Mouse (Mus musculus) forebrain, embryonic 10.5 days (tissue): ENCODE results near the gene Pogz. TPM values are rescaled to one million over a fixed set of nuclear protein-coding genes. Genes with fewer than 3 reads are reported as not detected.

Experiments
- DNase-seq: peaks from one replicate; pipeline ENCODE4 v3.0.0-alpha.2; 2017; ENCODE audit warnings: low spot score; ENCODE audit errors: extremely low spot score
- H3K27ac ChIP-seq: fragments of 300-500 bp; sonication (generic); 2 replicates; pipeline ENCODE4 v1.5.1; 2016; ENCODE audit warnings: mild to moderate bottlenecking
- H3K27me3 ChIP-seq: fragments of 300-500 bp; sonication (generic); 2 replicates; pipeline ENCODE4 v1.6.1; 2016; ENCODE audit warnings: mild to moderate bottlenecking; ENCODE audit not compliant: poor library complexity, severe bottlenecking
- H3K36me3 ChIP-seq: fragments of 300-500 bp; sonication (generic); replicated peaks from 2 replicates; pipeline ENCODE4 v1.6.1; 2016; ENCODE audit warnings: mild to moderate bottlenecking, moderate library complexity
- H3K4me1 ChIP-seq: fragments of 300-500 bp; sonication (generic); 2 replicates; pipeline ENCODE4 v1.6.1; 2016
- H3K4me3 ChIP-seq: fragments of 300-500 bp; sonication (generic); 2 replicates; pipeline ENCODE4 v1.5.1; 2016; ENCODE audit warnings: mild to moderate bottlenecking, moderate library complexity
- H3K9me3 ChIP-seq: fragments of 300-500 bp; sonication (generic); 2 replicates; pipeline ENCODE4 v1.6.1; 2016; ENCODE audit warnings: mild to moderate bottlenecking, moderate library complexity
- WGBS: fragments of 180-500 bp; shearing (Covaris S2); methylation state at CpG from one replicate; pipeline ENCODE4 v1.1.7; 2016; 5-methylcytosine and 5-hydroxymethylcytosine counted together
- polyA plus RNA-seq: library from polyadenylated mRNA; unstranded; fragments of >200 nt; fragmentation: Nextera tagmentation; extraction: Ambion mirVana; gene quantifications from 2 replicates; pipeline ENCODE4 v1.2.1, GENCODE M21; 2016

Pogz gene
- polyA plus RNA-seq, 1 experiment from 2014 or later: 20.3 TPM

- Histone ChIP-seq H3K27me3 (no peaks in the 10 kb centered on the region), H3K4me3 (no peak overlapping the region), H3K4me1 (no peaks in the 10 kb centered on the region), H3K36me3 (no peaks in the 10 kb centered on the region), H3K9me3 (no peaks in the 10 kb centered on the region), H3K27ac (no peak overlapping the region)
- WGBS: 91% methylated on average over 4 of the region's 4 CpGs
- no peak for DNase-seq
Observed at GRCm38 (mm10) chr3:94814063-94814462, 23.3 kb upstream of the Pogz start.

GRCm38 (mm10) chr3:94814663-94815062 lies 22.7 kb upstream of the Pogz start:
- H3K9me3 ChIP-seq: no peaks in the 10 kb centered on the region
- H3K27me3 ChIP-seq: no peaks in the 10 kb centered on the region
- peaks cover 3% of the 10 kb centered on the region; the same call in 1 of the 2 replicates for H3K4me1 ChIP-seq
- WGBS: 86% methylated on average over 4 of the region's 4 CpGs
- no peak overlapping the region for H3K4me3 ChIP-seq
- DNase-seq: no peak
- no peaks in the 10 kb centered on the region for H3K36me3 ChIP-seq
- no peak overlapping the region for H3K27ac ChIP-seq

DNA sequence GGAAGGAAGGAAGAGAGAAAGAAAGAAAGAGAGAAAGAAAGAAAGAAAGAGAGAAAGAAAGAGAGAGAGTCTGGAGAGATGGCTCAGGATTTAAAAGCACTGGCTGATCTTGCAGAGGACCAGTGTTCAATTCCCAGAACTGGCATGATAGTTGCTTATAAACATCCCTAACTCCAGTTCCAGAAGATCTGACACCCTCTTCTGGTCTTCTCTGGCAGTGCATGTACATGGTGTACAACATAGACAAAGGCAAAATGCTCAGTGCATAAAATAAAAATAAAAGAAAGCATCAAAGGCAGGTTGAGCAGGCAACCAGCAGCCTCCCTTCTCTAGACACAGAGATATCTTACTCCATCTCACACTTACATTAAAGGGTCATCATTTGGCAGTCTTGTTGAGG lies 21.8 kb upstream of the Pogz start:
- H3K36me3 ChIP-seq: no peaks in the 10 kb centered on the region
- no peak overlapping the region for H3K27ac ChIP-seq
- no peaks in the 10 kb centered on the region for H3K27me3 ChIP-seq
- no peak overlapping the region for H3K4me3 ChIP-seq
- no peak for DNase-seq
- no peaks in the 10 kb centered on the region for H3K9me3 ChIP-seq
- H3K4me1 ChIP-seq: peaks cover 3% of the 10 kb centered on the region; the same call in 1 of the 2 replicates

DNA sequence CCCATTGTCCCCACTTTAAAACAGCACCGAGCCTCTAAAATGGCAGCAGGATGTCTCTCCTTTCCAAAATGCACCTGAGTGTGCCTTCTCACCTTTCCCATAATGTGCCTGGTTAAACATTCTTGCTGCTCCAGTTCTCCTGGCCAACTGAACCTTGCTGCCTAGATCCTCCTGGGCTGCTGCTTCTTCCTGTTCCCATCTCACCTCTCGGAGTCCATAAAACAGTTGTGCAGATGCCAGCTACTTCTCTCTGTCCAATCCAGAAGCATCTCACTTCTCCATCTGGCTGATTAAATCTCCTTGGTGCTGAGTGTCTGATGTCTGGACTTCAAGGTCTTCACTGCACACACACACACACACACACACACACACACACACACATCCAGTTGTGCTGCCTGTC lies 19.6 kb upstream of the Pogz start:
- no peaks in the 10 kb centered on the region for H3K36me3 ChIP-seq
- H3K27me3 ChIP-seq: no peaks in the 10 kb centered on the region
- H3K4me1 ChIP-seq: peaks cover 14% of the 10 kb centered on the region
- DNase-seq: no peak
- WGBS: 82% methylated on average over 2 of the region's 2 CpGs
- H3K27ac ChIP-seq: no peak overlapping the region
- no peaks in the 10 kb centered on the region for H3K9me3 ChIP-seq
- H3K4me3 ChIP-seq: no peak overlapping the region

DNA sequence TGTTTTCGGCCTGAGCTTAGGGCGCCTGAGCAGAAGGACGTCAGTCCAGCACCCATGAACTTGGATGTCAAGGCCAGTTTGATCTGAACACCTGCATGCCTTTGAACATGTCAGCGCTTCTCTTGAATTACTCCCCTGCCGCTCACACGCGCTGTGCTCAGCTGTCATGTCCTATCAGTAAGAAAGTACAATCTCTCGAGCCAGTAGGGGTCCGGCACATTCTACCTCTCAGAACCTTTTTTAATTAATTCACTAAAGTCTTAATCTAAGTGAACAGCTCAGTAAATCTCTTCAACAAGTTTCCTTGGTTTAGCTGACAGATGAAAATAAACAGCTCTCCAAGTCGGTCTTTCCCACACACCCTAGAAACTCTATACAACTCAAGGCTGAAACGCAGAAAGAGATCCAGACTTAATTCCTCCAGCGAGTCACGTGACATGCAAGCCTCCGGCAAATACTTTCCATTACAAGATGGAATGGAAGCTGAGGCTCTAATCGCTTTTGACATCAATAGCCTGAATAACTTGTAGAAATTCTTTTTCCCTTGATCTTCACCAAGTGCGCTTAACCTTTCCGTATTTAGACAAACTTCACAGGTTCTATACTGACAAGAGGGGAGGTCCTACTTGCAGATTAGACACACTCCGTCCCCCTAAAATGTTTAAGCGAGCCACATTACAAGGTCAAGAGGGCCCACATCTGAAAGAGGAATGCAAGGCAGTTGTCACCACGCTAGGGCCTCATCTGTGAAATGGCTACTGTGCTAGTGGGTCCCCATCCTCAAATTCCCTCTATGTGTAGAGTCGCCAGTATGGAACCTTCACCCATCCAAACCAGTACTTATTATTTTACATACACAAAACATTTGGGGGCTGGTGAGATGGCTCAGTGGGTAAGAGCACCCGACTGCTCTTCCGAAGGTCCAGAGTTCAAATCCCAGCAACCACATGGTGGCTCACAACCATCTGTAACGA lies 17.6 kb upstream of the Pogz start:
- H3K36me3 ChIP-seq: no peaks in the 10 kb centered on the region
- 77% methylated on average over 24 of the region's 24 CpGs for WGBS
- H3K4me1 ChIP-seq: peaks cover 14% of the 10 kb centered on the region
- H3K27ac ChIP-seq: no peak overlapping the region
- H3K9me3 ChIP-seq: peaks cover 2% of the 10 kb centered on the region; the same call in 1 of the 2 replicates
- no peak overlapping the region for H3K4me3 ChIP-seq
- no peaks in the 10 kb centered on the region for H3K27me3 ChIP-seq
- no peak for DNase-seq

DNA sequence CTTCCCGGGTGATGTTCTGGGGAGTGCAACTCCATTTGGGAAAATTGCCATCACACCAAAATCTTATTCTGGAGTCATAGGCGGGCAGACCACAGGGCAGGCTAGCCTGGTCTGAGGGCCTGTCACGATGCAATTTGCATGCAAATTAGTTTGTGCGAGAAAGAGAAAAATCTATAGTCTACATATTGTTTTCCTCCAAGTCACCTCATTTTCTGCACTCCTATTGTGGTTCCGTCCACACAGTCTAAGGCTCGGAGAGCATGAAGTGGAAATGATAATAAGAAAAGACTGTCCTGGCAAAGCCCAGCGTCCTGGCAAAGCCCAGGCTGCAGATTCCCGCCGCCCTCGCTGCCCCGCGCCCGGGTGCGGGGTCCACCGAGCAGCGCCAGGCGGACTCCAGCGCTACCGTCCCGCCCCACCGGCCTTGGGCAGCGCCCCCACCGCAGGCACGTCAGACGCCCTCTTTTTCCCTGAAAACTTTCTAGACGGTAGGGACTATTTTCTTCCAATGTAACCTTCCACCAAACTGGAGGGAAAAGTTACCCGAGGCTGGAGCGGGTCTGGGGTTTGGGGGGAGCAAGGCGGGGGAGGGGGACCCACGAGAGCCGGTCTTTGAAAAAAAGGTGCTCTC lies 16.2 kb upstream of the Pogz start:
- Histone ChIP-seq H3K27me3 (no peaks in the 10 kb centered on the region), H3K36me3 (no peaks in the 10 kb centered on the region), H3K27ac (peak overlapping the region; percentile 97), H3K4me1 (peaks cover 14% of the 10 kb centered on the region), H3K9me3 (peaks cover 2% of the 10 kb centered on the region; the same call in 1 of the 2 replicates), H3K4me3 (peak overlapping the region; percentile 74)
- 2% methylated on average over 31 of the region's 31 CpGs for WGBS
- DNase-seq: peak; percentile 68

GRCm38 (mm10) chr3:94822082-94822481 lies 15.3 kb upstream of the Pogz start:
- H3K27ac ChIP-seq: peak overlapping the region; percentile 97
- H3K4me3 ChIP-seq: peak overlapping the region; percentile 74
- WGBS: 90% methylated on average over 4 of the region's 4 CpGs
- H3K9me3 ChIP-seq: peaks cover 2% of the 10 kb centered on the region; the same call in 1 of the 2 replicates
- DNase-seq: no peak
- H3K36me3 ChIP-seq: no peaks in the 10 kb centered on the region
- no peaks in the 10 kb centered on the region for H3K27me3 ChIP-seq
- peaks cover 14% of the 10 kb centered on the region for H3K4me1 ChIP-seq

DNA sequence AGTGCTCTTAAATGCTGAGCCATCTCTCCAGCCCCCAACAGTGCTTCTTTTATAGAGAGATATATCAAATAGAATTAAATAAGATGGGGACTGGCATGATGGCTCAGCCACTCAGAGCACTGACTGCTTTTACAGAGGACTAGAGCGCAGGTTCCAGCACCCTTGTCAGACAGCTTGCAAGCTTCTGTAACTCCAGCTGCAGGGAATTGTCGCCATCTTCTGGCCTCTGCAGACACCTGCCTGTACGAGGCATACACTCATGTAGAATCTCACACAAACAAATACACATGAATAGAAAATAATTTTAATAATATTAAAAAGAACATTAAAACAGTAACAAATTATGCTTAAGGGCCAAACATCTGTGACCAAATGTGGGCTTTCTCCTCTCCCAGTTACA lies 13.3 kb upstream of the Pogz start:
- peaks cover 2% of the 10 kb centered on the region; the same call in 1 of the 2 replicates for H3K9me3 ChIP-seq
- 82% methylated on average over 3 of the region's 3 CpGs for WGBS
- no peaks in the 10 kb centered on the region for H3K27me3 ChIP-seq
- no peaks in the 10 kb centered on the region for H3K36me3 ChIP-seq
- H3K4me3 ChIP-seq: no peak overlapping the region
- no peak for DNase-seq
- H3K27ac ChIP-seq: no peak overlapping the region
- H3K4me1 ChIP-seq: peaks cover 14% of the 10 kb centered on the region

DNA sequence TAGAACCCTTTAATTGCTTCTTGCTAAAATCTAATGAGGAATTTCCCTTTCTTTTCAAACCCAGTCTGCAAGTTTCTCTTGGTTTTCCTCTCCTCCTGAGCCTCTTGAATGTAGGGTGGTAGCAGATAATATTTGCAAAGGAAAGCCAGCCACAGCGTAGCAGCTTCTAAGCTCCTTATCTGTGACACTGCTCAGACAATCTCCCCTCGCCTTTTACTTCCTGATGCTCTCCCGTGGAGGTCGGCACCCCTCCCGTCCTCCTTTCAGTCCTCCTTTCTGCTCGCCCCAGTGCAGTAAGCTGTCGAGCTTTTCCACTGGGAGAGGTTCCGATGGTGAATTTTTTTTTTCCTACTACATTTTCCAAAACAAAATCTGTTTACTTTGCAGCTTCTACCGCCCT lies 5.3 kb upstream of the Pogz start:
- no peak overlapping the region for H3K4me3 ChIP-seq
- 17% methylated on average over 9 of the region's 9 CpGs for WGBS
- H3K36me3 ChIP-seq: no peaks in the 10 kb centered on the region
- no peaks in the 10 kb centered on the region for H3K27me3 ChIP-seq
- H3K4me1 ChIP-seq: 0 out of 2 replicates have a peak, but pooled peaks cover 4% of the 10 kb centered on the region
- H3K9me3 ChIP-seq: 0 out of 2 replicates have a peak, but pooled peaks cover 3% of the 10 kb centered on the region
- DNase-seq: no peak
- H3K27ac ChIP-seq: no peak overlapping the region

GRCm38 (mm10) chr3:94832701-94833100 lies 4.7 kb upstream of the Pogz start:
- Histone ChIP-seq H3K4me1 (0 out of 2 replicates have a peak, but pooled peaks cover 4% of the 10 kb centered on the region), H3K27me3 (no peaks in the 10 kb centered on the region), H3K36me3 (no peaks in the 10 kb centered on the region), H3K4me3 (no peak overlapping the region), H3K27ac (no peak overlapping the region), H3K9me3 (0 out of 2 replicates have a peak, but pooled peaks cover 3% of the 10 kb centered on the region)
- 86% methylated on average over 5 of the region's 5 CpGs for WGBS
- no peak for DNase-seq

DNA sequence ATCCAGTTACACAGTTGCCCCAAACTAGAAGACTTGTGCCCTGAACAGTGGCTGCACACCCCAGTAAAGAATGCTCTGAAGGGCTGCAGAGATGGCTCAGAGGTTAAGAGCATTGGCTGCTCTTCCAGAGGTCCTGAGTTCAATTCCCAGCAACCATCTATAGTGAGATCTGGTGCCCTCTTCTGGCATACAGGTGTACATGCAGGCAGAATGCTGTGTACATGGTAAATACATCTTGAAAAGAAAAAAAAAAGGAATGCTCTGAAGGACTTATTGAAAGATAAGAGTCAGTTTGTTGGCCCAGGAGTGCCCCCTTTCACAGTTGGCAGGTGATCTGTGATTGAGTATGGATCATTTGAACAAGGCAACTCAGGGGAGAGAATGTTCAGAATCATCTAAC lies 4.0 kb upstream of the Pogz start:
- H3K27me3 ChIP-seq: no peaks in the 10 kb centered on the region
- H3K9me3 ChIP-seq: 0 out of 2 replicates have a peak, but pooled peaks cover 3% of the 10 kb centered on the region
- DNase-seq: no peak
- H3K4me1 ChIP-seq: 0 out of 2 replicates have a peak, but pooled peaks cover 4% of the 10 kb centered on the region
- H3K27ac ChIP-seq: no peak overlapping the region
- no peak overlapping the region for H3K4me3 ChIP-seq
- H3K36me3 ChIP-seq: no peaks in the 10 kb centered on the region

GRCm38 (mm10) chr3:94835396-94835795 lies 2.0 kb upstream of the Pogz start:
- peaks cover 22% of the 10 kb centered on the region for H3K4me1 ChIP-seq
- 87% methylated on average over 3 of the region's 3 CpGs for WGBS
- no peak overlapping the region for H3K4me3 ChIP-seq
- 0 out of 2 replicates have a peak, but pooled peaks cover 3% of the 10 kb centered on the region for H3K9me3 ChIP-seq
- no peak overlapping the region for H3K27ac ChIP-seq
- H3K27me3 ChIP-seq: no peaks in the 10 kb centered on the region
- H3K36me3 ChIP-seq: 0 out of 2 replicates have a peak, but pooled peaks cover 4% of the 10 kb centered on the region
- no peak for DNase-seq
